Mouse (Mus musculus): Measurements from ENCODE around the gene 5430402E10Rik.
"Not testable (repeated sequence)": the region's sequence is repeated elsewhere in the genome, so short reads cannot be mapped to it uniquely, and the experiment has no call there.

5430402E10Rik gene

DNA sequence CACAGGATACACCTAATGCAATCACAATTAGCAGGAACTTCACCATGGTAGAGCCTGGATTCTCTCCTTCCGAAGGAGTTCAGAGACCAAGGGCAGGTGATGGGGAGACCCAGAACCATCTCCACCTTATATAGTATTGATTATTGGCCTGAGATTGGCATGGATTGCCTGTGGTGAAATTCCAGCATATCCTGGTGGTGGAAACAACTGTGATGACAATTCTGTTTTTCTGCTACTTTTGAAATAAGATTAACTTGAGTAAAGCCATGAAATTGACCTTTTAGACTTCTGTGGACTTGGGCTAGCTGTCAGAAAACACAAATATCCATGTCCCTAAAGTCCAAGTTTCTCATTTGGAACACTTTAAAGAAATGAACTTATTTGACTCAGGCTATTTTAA is at the start of gene 5430402E10Rik:
Gene 5430402E10Rik, minus strand, starts transcription at position 101 of the 400 bp plus-strand sequence.
- not testable (repeated sequence) for DNase-seq (ENCODE audit: low spot score in 2 of 2)

DNA sequence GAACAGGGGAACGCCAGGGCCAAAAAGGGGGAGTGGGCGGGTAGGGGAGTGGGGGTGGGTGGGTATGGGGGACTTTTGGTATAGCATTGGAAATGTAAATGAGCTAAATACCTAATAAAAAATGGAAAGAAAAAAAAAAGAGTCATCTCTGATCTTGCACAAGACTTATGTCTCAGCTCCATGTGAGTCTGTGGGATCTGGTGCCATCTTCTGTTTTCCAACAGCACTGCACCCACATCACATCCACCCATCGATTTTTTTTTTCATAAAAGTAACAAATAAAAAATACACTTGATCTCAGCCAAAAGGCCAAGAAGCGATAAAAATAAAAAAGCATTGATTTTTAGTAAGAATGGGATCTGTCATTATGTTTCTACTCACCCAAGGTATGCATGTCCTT is 44.8 kb downstream of the 5430402E10Rik start:
- not testable (repeated sequence) for DNase-seq (ENCODE audit: low spot score in 2 of 2)
